Mouse (Mus musculus): ENCODE results near the gene Vmn1r74. TPM values are rescaled to one million over a fixed set of nuclear protein-coding genes. Genes with fewer than 3 reads are reported as not detected.

Vmn1r74 gene
- polyA plus RNA-seq (2012; rRNA removed): not detected in 2 replicates

DNA sequence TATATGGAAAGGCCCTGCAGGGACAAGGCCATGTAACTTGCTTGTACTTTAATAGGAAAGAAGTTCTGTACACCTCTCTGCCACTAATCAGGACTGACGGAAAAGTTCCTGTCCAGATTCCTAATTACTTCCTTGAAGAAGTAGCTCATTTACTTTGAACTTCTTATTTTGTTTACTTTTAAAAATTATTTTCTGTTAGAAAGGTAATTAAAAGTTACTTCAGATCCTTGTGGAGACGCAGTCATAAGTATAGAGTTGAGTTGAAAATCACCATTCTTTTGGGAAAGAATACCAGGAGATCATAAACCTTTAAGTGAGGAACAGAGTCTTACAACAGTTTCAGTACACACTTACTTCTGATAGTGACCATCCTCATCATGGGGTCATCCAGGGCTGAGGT, at the start of gene Vmn1r74:
TSS of gene Vmn1r74 (plus strand) at position 301 of the 400 bp plus-strand sequence.

DNA sequence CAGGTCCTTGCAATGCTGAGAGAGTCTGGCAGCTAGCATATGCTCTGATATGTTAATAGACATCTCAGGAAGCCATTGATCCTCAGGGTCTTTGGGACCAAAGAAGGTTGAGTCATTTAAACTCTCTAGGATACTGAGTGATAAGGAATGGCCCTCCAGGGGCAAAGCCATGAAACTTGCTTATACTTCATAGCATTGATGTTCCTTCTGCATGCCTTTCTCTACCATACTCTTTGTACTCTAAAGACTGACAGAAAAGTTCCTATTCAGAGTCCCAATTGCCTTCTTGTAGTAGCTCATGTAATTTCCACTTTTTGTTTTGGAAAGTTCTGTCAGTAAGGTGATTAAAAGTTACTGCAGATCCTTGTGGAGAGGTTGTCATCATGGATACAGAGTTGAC, 40.5 kb downstream of the Vmn1r74 start, which contains the start of gene Vmn1r75:
TSS of gene Vmn1r75 (plus strand) at position 301 of the 400 bp plus-strand sequence.

Other genes starting within 250 kb of the Vmn1r74 start
- not detected in 2 replicates for gene Zscan4-ps3, start 224.7 kb upstream of the Vmn1r74 start, polyA plus RNA-seq (2012; rRNA removed)
- gene Vmn1r72, start 153.8 kb upstream of the Vmn1r74 start, polyA plus RNA-seq (2012; rRNA removed): not detected in 2 replicates
- gene Vmn1r73, start 103.7 kb upstream of the Vmn1r74 start, polyA plus RNA-seq (2012; rRNA removed): not detected in 2 replicates
- not detected in 2 replicates for gene Vmn1r75, start 40.6 kb downstream of the Vmn1r74 start, polyA plus RNA-seq (2012; rRNA removed)
- gene Vmn1r76, start 104.2 kb downstream of the Vmn1r74 start, polyA plus RNA-seq (2012; rRNA removed): not detected in 2 replicates
- gene Vmn1r77, start 202.8 kb downstream of the Vmn1r74 start, polyA plus RNA-seq (2012; rRNA removed): not detected in 2 replicates